Mouse (Mus musculus) spleen, adult 18-20 months (tissue): Measurements from ENCODE around the gene Egf.

Experiments
- DNase-seq, 2 experiments: peaks; one replicate each; pipeline ENCODE4 v3.0.0; 2022; ENCODE audit warnings: mixed read lengths in 2 of 2

Gene Egf

GRCm38 (mm10) chr3:129649586-129650292 lies 105.4 kb downstream of the Egf start:
- DNase-seq, result no peak

DNA sequence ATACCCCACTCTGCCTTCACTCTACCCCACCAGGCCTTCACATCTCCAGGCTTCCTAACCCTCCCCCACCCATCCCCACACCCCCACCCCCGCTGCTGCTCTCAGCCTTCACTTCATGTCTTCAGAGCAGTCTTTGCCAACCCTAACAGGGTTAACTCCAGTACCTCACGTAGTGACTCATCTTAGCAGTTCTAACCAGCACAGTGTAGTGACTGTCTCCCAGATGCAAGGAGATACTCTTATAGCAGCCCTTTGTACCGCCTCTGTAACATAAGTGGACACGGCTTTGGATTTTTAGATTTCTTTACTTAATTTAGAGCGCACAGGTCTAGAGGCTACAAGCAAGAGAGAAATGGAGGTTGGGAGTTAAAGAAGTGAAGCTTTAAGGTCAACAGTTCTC lies 106.5 kb downstream of the Egf start:
- DNase-seq, result no peak

- DNase-seq, result no peak
Observed at GRCm38 (mm10) chr3:129647312-129647711, 107.8 kb downstream of the Egf start.

DNA sequence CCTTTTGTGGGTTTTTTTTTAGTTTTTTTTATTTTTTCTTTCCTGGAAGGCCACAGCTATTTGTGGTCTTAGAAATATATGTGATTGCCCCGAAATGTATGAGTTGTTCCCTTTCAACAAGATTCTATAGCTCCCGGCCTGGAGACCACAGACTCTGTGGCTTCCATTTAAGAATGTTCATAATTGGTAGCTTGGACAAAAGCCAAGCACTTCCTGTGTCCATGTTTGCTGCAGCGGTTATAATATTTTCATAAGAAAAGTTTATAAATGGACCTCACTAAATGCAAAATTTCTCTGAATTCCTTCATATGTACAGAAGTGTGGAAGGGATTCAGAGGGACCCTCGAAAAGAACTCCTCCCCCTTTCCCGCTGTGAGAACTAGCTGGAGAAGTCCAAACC lies 108.3 kb downstream of the Egf start:
- no peak for DNase-seq

GRCm38 (mm10) chr3:129645409-129645808 lies 109.7 kb downstream of the Egf start:
- no peak for DNase-seq

DNA sequence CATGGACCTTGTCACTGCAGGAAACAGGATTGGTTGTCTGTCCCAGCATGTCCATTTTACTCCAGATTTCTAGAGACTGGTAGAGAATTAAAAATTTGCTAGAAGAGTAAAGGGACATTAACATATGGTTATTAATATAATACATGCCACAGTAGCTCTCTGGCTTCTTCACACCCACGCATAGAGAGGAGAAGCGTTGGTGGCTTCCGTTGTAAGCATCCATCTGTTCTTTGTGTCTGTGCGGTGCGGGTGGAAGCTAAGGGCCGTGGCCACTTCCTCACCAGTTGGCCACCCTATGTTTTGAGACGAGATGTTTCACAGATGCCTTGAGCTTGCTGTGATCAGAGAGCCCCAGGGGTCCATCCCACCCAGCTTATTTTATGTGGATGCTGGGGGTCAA lies 113.5 kb downstream of the Egf start:
- no peak for DNase-seq

DNA sequence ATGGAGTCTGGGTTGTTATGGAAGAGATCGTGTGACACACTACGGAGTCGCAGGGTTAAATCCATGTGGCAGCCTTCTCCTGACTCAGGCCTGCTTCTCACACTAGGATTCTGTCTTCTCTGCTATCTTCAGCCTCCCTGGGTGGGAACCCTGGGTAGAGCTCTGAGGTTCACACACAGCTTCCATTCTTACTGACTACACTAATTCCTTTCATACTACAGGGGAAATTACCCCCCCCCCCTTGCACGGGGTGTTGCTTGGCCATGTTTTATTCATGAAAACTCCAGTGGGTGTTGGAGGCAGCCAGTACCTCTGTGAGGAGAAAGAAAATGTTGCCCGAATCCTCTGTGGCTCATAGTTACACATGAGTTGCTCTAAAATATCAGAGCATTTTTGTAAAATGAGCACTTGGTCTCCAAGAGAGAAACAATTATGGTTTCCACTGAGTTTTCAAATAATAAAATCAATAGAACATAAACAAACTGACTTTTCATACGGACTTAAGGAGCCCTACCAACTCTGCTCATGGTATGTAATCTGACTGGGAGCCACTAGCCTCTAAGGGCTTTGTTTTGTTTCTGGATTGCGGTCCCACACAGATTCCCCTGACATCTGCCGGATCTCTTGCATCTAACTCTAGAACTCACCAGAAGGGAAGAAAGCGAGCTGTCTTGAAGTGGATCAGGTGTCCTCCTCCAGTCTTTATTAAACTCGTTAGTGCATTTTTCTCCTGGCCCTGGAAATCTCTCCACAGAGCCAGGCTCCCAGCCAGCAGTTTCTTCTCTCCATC lies 114.7 kb downstream of the Egf start:
- DNase-seq, result no peak

GRCm38 (mm10) chr3:129639701-129640100 lies 115.4 kb downstream of the Egf start:
- DNase-seq, result no peak

- DNase-seq, result no peak
Observed at GRCm38 (mm10) chr3:129637446-129637845, 117.7 kb downstream of the Egf start.

DNA sequence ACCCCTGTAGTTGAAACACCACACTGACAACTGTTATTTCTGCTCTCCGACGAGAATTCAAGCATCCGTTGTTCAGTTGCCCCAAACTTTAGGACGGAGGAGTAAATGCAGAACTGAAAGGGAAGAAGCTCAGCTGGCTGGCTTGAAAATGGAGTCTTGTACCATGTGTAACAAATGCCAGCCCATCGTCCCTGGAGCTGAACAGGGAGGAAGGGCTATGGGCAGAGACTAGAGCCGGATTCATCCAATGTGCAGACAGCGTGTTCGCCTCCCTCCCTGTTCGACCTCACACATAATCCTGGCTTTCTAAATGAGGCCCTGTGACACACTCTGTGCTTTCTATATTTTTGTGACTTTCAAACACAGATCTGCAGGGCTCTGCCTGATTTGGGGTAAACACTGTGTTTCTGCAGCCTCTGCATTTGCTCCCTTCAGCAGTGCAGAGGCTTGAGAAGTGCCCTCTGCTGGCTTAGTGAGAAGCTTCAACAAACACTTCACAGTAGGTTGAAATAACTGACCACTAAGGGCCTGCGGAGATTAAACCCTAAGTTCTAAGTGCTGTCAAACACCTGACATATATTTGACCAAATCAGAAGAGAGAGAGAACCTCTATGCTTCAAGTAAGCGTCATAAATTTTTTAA lies 120.7 kb downstream of the Egf start:
- peak in 1 of 2 experiments; percentile 10 for DNase-seq

GRCm38 (mm10) chr3:129633518-129633917 lies 121.6 kb downstream of the Egf start:
- DNase-seq, result no peak

DNA sequence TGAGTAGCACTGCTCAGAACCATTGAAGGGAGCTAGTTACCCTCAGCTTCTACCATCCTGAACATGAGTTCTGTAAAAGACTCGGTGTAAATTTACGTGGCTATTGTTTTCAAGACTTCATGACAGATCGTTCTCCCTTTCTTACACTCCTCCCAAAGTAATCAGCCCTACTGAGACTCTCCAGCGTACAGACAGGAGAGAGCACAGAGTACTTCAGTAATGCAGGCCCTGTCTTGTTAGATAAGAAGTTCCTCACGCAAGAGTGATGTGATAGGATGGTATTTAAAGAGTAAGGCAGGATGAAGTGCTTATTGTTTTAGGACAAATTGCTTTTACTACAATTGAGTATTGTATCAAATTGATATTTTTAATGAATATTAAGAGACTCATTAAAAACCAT lies 123.3 kb downstream of the Egf start:
- DNase-seq, result no peak

GRCm38 (mm10) chr3:129631018-129631417 lies 124.1 kb downstream of the Egf start:
- DNase-seq, result no peak
